Mouse (Mus musculus): ENCODE measurements around the gene Iscu.
A peak's percentile ranks its signal among the peaks of the same experiment; 100 is the strongest.
"Not testable (repeated sequence)": the region's sequence is repeated elsewhere in the genome, so short reads cannot be mapped to it uniquely, and the experiment has no call there.

Iscu gene

DNA sequence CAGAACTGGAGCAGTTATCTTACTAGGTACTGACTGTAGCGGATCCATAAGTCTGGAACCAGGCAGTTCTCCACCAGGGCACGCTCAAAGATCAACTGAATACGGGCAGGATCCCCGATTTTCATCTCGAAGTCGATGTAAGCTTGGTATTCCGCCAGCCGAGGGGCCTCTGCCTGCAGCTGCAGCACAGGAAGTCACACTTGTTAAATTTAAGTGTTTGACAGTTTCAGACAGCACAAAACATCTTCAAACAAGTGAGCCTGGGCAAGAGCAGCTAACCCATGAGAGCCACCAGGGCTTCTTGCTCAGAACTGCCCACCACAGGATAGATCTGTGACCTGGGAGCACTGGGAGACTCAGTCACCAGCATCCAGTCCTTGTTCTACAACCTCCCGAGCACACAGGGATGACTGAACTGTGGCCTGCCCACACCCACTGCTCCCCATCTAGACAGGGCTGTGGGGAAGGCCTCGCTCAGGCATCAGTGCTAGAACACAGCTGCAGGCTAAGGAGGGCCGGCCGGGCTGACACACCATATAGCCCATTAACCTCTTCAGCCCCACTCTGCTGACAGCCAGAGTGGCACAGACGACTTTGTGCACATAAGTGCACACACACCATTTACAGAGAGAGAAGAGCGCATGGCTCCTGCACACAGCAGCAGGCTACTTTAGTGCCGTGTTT, 17.1 kb upstream of the Iscu start:
- DNase-seq (ENCODE audit: low read depth) = no peak

DNA sequence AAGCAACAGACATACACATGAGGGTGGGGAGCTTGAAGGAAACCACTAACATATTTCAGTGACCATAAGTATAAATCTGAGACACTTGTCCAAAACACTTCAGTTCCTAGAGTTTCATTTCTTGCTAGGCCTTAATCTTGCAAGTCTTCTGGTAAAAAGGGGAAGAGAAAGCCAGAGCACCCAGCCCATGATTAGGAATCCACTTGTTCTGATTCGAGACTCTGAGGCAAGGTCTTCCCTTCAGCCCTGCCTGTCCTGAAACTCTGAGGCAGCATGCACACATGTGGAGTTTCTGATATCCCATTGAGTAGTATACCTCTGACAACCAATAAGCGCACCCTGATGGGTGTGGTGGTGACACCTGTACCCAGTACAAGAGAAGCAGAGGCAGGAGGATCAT, 11.0 kb upstream of the Iscu start:
- DNase-seq (ENCODE audit: low read depth) = no peak

DNA sequence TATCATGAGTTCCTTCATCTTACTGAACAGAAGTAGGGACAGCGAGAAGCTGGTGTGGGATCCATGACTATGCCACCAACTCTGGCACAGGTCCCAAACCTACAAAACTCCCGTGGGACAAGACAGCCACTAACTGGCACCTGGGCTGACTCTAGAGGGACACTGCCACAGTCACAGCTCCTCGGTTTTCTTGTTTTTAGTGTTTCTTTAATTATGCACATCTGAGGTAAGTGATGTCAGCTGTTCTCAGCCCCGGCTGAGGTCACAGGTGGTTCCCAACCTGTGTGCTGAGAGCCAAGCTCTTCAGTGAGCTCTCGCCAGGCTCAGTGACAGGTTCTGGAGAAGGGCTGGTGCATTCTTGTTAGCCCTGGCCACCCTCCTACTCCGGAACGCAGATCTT, 8.1 kb upstream of the Iscu start:
- DNase-seq (ENCODE audit: low read depth) = no peak

DNA sequence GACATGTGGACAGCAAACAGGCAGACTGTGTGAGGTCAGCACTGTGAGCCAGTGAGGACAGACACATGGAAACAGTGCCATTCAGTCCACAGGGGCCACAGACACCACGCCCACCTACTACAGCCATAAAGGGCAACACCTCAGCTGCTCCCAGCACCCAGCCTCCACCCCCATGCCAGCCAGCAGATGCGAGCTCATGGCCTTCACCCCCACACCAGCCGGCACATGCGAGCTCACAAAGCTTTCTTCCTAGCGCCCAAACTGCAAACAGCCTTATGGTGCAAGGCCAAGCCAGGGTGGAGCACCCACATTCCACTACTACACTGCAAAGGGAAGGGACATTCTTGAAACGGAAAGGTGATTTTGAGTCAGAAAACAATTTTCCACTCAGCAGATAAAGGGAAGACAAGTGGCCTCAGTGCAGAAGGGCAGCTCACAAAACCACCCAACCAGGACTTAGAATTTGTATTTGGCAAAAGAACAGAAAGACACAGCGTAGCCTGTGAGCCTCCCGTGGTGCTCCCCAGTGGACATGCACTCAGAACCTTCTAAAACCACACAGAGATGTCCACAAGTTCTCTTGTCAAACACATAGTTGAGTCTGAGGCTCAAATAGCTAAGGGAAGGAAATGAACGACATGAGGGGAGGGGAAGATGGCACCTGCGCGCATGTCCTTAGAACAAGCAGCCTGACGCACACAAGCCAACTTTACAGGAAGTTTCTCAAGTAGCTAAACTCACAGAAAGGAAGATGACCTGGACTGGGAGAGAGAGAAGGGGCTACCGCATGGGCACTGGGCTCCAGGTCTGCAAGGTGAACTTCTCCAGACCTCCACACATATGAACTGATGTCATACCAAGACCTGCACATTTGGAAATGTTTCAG, 6.7 kb upstream of the Iscu start:
- no peak for DNase-seq (ENCODE audit: low read depth)

DNA sequence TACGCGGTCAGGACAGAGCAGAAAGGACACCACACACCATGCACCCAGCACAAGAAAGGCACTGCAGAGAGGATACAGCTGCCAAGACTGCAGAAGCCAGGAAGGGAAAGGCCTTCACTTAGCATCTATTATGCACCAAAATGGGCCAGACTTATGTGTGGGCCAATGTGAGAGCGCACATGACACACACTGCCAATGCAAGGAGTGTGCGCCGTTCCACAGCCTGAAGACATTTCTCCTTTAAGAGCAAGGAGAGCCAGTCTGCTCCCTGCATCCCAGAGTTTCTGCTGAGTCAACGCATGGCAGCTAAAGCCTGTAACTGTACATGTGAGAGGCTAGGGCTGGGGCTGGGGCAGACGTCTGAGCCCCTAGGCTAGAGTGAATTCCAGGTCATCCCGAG, 3.7 kb upstream of the Iscu start:
- no peak for DNase-seq (ENCODE audit: low read depth)

DNA sequence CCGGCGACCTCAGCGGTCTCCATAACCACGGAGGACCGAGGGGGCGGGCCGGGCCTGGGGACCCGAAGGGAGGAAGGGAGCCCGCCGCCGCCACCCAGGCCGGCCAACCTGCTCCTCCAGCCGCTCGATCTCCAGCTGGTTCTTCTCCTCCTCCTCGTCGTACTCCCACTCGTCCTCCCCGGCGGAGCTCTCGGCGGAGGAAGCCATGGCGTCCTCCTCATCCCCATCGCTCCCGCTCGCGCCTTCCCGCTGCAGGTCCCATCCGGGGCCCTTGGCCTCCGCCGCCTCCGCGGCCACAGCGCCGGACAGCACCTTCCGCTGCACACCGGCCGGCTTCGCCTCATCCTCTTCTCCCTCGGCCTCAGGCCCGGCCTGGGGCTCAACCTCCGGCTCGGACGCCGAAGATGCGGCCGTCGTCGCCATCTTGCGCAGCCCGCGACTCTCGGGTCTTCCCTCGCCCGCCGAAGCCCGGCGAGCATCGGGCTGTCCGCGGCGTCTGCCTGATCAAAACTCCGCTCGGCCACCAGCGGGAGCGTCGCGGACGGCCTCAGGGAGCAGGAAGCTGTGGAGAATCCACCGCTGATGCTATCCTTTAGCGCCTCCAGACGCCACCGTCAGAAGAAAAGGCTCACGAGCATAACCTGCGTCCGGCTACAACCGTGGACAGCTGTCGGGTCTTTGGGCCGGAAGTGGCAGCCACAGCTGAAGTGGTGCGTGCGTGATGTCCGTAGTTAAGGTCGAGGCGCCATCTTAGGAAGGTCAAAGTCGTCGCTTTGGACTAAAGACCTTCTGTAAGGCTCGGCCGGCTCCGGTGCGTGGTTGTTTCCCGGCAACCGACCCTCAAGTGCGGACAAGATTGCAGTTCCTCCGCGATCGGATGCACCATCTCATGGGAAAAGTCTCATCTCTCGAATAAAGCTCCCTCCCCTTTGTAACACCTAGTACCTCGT, 1.1 kb upstream of the Iscu start:
- DNase-seq (ENCODE audit: low read depth) = peak; percentile 78

DNA sequence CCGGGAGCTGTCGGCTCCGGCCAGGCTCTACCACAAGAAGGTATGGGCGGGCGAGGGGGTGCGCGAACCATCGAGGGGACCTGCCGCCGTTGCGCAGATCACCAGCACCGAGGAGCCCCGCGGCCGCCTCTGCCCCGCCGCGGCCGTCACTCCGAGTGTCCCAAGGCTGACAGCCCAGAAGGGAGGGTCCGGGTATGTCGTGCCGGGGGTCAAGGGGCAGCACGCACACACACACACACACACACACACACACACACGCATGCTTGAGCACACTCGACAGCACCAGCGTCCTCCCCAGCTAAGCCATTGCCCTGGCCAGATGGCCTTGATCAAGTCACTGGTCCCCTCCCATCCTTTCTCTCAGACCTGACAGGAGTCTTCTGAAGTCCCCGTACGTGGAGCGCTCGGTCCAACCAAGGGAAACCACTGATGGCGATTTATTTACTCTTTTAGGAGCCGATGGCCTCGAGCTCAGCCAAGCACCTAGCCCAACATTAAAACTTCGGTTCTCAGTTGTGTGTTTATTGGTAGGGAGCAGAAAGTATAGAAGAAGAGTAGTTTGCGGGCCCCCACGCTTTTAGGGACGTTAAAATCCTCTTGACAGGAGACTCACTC, 464 bp downstream of the Iscu start:
- DNase-seq (ENCODE audit: low read depth) = no peak

DNA sequence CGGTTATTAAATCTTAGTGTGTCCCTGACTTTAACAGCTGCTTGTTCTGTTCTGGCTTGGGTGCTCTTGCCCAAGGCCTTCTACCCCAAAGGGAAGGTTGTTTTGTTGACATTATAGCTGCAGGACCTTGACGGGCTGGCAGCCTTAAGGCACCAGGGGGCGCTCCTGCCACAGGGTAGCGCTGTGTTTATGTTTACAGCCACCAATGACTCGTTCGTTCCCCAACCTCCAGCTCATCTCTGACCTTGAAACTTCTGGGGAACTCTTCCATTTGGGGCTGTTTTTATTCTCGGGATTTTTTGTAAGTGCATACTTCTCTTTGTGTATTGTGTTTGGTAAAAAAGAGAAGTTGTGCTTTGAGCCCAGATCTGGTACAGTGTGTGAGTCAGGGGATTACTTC, 1.1 kb downstream of the Iscu start:
- peak; percentile 87 for DNase-seq (ENCODE audit: low read depth)

DNA sequence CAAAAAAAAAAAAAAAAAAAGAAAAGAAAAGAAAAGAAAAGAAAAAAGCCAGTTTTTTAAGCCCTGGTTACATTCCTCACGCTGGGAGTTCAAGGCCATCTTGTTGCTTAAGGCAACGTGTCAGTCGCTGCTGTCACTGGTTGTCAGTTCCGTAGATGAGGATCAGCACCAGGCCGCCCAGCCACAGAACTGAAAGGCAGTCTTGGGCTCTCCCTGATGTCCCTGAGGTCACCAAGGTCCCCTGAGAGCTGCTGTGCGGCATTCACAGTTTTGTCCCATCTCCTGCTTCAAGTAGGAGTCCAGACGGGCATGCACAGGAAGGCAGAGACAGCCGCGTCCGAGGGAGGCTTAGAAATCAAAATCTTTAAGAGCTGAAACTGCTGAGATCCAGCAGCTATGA, 3.0 kb downstream of the Iscu start:
- DNase-seq (ENCODE audit: low read depth) = no peak

DNA sequence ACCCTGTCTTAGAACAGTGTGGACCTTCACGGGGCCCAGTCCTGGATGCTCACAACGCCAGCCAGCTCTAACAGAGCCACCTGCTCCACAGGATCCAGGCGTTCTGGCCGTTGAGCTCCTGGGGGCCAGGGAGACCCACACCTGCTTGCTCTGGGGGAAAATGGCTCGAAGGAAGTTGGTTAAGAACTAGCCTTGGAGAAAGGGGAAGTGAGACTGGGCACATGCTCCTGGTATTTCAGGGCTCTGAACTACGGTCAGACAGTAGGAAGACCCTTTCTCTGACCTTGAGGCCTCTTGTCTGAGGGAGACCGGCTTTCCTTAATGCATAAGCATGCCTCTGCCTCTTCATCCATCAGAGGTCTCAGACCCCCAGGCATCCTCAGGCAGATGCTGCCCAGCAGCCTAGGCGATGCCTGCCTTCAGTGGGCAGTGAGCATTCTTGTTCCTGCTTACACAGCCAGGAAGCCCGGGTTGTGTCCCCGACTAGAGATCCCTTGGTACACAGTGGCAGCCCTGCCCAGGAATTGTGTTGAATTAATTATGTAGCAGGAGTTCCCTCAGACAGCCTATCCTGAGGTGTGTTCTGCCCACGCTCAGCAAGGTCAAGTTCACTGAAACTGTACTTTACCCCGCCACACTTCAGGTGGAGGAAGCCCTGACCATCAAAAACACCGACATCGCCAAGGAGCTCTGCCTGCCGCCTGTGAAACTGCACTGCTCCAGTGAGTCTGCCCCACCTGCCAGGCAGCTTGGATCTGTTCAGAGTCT, 3.8 kb downstream of the Iscu start:
- DNase-seq (ENCODE audit: low read depth) = no peak

DNA sequence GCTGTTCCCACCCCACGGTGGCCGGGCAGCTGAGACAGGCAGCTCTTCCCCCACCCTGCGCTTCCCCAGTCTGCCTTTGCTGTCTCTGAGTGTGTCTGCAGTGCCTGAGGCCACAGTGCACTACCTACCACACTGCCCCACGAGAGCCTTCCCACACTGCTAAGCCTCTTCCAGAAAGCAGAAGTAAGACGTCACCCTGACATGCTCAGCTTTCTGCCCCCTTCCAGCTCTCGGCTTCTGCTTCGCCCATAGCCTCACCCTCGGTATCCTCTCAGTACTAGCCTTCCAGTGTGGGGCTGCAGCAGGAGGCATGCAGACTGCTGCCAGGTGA, 4.3 kb downstream of the Iscu start:
- DNase-seq (ENCODE audit: low read depth) = peak; percentile 54

DNA sequence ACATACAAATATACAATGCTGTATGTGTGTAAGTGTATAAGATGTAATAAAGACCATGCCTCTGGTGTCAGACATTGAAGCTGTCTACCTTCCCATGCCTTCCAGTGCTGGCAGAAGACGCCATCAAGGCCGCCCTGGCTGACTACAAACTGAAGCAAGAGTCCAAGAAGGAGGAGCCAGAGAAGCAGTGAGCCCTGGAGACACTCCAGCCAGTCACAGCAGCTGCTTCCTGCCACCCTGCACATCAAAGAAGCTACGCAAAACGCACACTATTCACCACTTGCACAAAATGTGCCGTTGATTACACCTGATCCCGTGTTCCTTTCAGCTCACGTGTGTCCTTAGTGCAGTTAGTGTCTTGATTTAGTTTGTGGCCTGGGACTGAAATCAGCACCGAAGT, 5.2 kb downstream of the Iscu start:
- DNase-seq (ENCODE audit: low read depth) = not testable (repeated sequence)

DNA sequence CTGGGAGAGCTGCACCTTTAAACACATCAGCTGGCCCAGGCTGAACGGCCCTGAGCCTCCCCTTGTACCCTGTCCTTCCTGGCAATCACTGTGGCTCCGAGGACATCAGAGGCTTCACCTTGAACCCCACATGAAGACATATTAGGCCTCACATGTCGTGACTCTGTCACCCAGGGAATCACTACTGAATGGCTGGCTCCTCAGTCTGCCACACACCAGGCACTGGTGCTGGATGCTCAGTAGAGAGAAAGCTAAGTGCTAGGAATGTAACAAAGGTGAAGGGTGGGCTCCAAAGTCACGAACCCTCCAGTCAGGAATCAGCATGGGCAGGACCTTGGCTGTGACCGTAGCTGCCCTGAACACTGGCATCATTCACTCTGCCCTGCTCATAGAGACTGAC, 7.0 kb downstream of the Iscu start:
- DNase-seq (ENCODE audit: low read depth) = no peak

DNA sequence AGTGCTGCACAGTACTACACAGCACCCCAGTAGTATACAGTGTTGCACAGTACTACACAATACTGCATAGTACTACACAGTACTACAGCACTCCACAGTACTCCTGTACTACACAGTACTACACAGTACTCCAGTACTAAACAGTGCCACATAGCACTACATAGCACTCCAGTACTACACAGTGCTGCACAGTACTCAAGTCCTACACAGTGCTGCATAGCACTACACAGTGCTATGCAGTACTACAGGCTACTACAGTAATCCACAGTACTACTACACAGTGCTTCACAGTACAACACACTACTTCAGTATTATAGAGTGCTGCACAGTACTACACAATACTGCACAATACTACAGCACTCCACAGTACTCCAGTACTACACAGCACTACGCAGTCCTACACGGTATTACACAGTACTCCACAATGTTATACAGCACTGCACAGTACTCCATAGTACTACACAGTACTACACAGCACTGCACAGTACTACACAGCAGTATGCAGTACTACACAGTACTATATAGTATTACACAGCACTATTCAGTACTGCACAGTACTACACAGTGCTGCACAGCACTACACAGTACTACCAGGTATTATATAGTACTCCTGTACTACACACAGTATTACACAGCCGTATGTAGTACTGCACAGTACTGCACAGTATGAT, 7.7 kb downstream of the Iscu start:
- DNase-seq (ENCODE audit: low read depth) = no peak

DNA sequence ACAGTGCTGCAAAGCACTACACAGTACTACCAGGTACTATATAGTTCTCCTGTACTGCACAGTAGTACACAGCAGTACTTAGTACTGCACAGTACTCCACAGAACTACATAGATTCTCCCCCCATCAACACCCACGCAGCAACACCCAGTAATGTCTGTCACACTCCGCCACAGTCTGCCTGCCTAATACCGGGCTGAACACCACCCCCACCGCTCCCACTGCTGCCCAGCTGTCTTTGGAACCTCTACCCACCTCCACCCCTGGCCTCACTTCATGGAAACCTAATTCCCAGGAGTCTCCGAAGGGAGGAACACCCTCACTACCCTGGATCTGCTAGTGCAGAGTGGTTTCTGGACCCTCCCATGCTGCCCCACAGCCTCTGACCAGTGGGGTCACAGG, 8.2 kb downstream of the Iscu start:
- no peak for DNase-seq (ENCODE audit: low read depth)

DNA sequence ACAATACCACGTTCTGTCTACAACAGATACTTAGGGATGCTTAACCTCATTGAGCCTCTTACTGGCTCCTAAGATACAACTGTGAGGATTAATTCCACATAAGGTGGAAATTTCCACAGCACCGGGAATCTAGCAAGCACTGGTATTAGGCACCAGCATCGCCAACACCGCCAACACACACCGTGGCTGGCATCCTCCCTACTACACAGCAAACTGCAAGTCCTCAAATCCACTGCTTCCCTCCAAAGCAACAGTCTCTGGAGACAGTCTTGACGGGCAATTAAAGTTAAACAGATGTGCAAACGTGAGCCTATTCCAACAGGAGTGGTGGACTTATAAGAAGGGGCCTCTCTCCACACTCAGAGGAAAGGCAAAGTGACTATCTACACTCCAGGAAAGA, 8.7 kb downstream of the Iscu start:
- DNase-seq (ENCODE audit: low read depth) = no peak

DNA sequence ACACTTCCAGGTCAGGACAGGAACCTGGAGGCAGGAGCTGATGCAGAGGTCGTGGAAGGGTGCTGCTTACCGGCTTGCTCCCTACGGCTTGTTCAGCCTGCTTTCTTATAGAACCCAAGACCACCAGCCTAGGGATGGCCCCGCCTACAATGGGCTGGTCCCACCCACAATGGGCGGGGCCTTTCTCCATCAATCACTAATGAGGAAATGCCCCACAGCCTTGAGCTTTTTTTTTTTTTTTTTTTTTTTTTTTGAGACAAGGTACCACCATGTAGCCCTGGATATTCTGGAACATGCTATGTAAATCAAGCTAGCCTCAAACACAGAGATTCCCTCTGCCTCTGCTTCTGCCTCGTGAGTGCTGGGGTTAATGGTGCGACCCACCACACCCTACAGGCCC, 9.3 kb downstream of the Iscu start:
- no peak for DNase-seq (ENCODE audit: low read depth)

DNA sequence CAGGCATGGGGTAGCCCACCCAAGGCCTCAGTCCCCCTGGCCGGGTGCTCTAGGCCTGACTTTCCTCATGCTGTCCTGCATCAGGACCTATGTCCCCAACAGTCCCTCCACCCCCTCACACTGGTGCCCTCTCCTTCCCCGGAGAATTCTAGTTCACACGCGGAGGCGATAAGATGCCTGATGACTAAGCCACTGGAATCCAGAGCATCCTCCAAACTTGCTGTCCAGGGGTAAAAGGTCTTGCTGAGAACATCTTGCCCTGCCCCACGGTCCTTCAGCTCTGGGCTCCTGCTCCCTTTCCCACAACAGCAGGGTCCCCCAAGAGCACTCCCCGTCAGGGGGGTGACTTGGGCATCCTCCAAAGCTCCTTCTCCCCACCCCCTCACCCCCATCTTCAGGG, 10.1 kb downstream of the Iscu start:
- no peak for DNase-seq (ENCODE audit: low read depth)

DNA sequence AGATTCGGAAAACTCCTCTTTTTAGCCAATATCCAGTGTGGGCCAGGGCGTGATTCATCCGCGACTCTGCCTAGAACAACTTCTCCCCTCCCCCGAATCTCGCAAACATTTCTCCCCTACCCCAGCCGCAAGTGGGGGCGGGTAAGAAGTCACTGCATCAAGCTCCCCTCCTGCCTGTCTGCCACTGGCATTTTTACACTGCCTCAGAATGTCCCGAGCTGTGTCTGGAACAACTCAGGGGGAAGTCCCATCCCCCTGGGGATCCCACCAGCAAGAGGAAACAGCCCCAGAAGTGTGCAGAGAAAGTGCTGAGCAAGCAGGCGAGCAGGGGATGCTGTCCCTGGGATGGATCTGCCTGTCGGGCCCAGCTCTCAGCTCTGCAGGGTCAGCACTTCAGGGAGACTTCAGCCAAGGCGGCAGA, 11.0 kb downstream of the Iscu start:
- DNase-seq (ENCODE audit: low read depth) = no peak

DNA sequence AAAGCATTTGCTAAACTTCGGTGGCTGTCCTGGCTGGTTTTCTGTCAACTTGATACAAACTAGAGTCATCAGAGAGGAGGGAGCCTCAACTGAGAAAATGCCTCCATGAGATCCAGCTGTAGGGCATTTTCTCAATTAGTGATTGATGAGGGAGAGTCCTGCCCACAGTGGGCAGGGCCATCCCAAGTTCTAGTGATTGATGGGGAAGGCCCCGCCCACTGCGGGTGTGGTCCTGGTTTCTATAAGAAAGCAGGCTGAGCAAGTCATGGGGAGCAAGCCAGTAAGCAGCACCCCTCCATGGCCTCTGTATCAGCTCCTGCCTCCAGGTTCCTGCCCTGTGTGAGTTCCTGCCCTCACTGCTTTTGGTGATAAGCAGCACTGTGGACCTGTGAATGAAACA, 11.6 kb downstream of the Iscu start:
- not testable (repeated sequence) for DNase-seq (ENCODE audit: low read depth)

DNA sequence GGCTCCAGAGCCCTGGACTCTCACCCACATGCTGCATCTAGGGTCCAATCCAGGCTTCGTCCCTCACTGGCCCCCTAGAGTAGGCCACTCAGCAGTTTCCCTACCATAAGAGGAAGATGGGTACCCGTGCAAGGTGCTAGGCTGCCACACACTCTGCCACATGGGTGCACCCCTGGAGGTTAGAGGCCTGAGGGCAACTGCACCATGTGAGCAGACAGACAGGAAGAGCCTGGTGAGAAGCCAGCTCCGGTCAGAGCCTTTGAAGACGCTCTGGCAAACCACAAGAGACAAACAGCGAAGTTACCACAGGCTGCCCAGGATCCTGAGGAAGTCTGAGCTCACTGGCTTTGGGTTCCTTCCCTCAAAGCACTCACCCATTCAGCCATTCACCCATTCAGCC, 14.4 kb downstream of the Iscu start:
- DNase-seq (ENCODE audit: low read depth) = no peak

Data from c-Kit-positive CD71-negative TER-119-negative erythroid progenitor cells, embryonic 14.5 days (primary cell).